Mouse (Mus musculus): Measurements from ENCODE around the gene Ergic1.

Ergic1 gene

DNA sequence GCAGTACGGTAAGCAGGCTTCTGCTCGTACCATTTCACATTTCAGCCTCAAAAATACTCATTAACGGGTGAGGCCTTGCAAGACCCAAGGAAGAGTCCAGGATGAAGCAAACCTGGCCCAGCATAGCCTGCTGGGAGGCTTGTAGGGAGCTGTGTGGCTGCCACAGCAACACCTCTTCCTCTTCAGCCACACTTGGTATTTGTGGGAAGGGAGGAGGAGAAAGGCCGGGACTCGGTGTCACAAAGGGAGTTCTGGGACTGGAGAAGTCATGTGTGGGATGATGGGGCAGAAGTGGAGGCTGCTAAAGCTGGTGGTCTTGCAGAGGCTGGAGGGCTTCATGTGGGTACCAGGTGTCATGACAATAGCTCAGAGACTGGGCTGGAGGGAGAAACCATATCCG lies 40.2 kb downstream of the Ergic1 start:
- no peak for DNase-seq

DNA sequence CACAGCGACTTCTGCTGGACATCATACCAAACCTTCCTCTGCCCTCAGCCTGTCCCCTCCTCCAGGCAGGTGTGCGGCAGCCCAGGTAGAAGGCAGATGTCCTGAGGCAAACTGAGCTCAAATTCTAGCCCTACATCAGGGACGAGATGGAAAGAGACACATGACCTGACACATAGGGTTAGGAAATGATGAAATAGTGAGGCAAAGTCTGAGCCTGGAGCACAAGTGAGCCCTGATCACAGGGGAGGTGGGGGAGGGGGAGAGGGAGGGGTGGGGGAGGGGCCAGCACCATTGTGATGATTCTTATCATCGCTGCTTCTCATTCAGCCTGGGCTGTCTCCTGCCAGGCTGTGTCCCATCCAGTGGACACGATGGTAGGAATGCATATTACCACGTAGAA lies 40.6 kb downstream of the Ergic1 start:
- DNase-seq, result no peak

DNA sequence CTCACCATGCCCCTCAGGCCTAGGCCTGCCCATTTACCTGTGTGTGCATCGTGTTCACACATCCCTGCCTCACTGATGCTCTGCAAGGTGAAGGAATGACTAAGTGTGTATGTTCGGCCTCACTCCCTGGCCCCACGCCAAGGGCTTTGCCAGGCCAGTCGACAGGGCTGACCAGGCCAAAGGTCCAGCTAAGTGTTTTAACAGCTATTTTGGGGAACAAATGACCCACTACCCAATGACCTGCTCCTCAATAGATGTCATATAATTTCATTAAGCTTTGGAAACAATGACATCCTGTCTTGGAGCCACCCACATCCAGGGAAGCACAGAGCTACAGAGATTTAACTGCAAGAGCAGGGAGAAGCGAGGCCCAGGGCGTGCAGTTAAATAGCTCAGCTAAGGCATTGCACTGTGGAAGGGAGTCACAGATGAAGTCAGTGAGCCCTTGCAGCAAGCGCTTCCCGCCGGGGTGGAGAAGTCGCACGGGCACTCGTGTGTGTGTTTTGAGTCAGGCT lies 41.1 kb downstream of the Ergic1 start:
- peak; percentile 65 to 78 for DNase-seq

DNA sequence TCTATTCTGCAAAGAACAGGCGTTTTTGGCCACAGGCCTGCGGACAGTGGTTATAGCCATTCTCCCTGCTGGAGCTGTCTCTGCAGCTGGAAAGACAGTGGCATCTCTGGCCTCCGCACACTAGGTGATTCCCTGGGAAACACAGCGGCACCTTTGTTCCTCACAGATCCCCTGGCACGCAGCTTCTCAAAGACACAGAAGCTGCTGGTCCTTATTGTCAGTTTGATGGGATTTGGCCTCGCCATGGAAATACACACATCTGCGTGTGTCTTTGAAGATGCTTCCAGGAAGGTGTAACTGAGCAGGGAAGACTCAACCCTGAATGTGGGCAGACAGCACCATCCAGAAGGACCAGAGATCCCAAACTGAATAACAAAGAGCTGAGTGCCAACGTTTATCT lies 42.0 kb downstream of the Ergic1 start:
- DNase-seq, result no peak

DNA sequence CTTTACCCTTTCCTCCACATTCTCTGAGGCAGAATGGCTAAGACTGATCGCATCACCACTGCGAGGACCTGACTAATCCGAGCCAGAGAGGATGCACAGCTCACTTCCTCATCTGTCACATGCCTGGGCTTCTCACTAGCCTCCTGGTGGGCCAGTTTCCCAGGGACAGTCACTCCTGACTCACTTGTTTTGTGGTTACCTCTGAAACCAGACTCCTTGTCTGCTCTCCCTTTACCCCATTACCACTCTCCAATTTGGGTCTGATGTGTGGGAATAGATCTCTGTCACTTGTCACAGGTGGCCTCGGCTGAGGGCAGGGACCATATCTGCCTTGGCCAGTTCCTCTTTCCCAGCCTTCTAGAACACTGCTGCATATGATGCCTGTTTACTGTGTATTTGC lies 44.3 kb downstream of the Ergic1 start:
- DNase-seq, result no peak

DNA sequence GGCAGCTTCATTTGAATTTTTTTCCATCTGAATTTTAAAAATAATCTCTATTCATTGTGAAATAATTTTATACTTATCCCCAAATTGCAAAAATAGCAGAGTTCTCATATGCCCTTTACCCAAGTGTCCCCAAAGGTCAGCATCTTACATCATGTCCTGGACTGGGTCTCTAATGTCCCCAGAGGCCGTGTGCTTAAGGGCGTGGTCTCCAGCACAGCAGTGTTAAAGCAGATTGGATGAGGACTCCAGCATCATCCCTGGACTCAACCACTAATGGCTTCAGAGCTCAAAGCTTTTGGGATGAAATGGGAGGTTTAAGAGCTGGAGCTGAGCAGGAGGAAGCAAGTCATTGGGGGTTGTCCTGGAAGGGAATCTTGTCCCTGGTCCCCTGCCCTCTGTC lies 45.2 kb downstream of the Ergic1 start:
- DNase-seq, result no peak

DNA sequence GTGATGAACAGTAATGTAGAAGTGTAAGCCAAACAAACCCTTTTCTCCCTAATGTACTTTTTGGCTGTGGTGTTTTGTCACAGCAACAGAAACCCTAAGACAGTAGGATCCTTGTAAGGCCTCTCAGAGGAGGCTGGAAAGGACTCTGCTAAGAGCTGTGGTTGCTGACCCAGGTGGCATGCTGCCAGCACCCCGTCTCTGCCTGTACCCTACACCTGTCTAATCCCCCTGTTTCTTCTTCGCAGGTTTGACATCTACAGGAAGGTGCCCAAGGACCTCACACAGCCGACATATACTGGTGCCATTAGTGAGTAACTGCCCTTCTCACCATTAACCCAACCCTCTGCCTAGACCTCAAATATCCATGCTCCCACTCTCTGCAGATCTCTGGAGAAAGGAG lies 47.1 kb downstream of the Ergic1 start:
- DNase-seq, result peak in 1 of 2 experiments; percentile 54

DNA sequence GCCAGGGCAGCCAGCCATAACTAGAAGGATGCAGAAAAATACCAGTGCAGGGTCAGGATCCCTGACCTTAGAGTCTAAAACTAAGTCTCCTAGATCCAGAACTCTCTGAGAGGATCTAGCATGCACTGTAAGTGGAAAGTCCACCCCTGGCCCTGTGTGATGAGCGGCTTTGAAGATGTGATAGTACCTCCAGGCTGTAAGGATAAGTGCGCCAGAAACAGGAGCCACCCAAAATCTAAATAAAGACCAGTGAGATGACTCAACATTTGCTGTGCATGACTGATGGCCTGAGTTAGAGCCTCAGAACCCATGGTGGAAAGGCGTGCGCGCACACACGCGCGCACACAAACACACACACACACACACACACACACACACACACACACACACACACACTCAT lies 47.6 kb downstream of the Ergic1 start:
- DNase-seq, result no peak

DNA sequence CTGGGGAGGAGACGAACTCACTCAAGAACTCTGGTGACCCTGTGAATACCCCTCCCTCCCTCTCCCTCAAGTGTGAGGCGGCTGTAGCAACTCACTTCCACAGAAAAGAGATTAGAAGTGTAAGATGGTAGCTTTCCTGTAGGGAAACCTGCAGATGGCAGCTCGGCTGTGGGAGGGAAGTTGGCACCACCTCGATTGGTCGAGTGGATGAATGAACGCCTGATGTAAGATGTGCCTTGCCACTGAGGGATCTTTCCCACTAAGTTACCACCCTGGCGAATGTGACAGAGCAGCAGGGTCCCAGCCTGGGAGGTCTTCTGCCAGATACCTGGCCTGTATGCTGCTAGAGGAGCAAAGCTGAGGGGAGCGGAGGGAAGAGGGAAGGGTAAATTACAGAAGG lies 48.5 kb downstream of the Ergic1 start:
- DNase-seq, result peak; percentile 52 to 63

DNA sequence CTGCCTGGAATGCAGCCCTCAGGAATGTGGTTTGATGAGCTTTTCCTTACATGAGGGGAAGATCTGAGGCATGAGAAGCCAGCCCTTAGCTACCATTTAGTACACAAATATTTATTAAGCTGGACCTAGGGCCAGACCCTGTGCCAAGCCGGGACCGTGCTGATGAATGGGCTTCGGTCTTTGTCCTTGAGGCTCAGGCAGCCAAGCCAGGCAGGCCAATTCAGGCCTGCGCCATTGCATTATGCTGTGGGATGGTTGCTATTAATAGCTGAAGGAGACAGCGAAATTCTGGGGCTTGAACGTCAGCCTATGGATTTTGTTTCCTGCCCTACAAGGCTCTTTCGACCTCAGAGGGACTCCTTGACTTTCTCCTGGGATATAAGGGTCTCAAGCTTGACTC lies 50.0 kb downstream of the Ergic1 start:
- DNase-seq, result no peak

DNA sequence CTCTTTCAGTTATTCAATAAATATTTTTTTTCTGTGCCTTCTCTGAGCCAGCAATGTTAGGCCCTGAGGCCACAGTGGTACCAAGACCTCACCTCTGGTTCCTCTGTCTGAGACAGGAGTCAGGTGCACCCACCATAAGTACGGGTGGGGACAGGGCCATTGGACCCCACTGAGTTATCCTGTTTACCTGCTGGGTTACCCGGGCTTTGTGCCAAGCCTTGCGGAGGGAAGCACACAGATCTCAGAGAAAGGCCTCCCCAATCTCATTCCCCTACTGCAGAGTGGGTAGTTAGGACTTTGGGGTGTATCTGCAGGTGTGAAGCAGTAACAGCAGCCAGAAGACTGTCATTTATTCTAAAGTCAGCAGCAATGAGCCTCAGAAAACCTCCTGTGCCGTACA lies 50.6 kb downstream of the Ergic1 start:
- DNase-seq, result peak in 1 of 2 experiments; percentile 56

DNA sequence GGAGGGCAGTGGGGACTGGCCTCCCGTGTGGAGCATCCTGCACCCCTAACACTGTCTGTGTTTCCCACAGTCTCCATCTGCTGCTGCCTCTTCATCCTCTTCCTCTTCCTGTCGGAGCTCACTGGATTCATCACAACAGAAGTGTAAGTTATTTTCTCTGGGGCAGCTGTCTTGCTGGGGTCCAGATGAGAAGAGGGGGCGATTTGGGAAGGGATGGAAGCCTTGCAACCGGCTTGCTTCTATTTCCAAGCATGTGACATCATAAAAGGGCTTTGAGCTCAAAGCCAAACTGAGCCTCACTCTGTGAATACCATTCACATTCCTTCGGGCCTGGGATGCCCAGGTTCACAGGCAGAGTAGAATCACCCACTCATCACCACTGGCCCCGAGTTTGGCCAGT lies 53.0 kb downstream of the Ergic1 start:
- DNase-seq, result no peak

DNA sequence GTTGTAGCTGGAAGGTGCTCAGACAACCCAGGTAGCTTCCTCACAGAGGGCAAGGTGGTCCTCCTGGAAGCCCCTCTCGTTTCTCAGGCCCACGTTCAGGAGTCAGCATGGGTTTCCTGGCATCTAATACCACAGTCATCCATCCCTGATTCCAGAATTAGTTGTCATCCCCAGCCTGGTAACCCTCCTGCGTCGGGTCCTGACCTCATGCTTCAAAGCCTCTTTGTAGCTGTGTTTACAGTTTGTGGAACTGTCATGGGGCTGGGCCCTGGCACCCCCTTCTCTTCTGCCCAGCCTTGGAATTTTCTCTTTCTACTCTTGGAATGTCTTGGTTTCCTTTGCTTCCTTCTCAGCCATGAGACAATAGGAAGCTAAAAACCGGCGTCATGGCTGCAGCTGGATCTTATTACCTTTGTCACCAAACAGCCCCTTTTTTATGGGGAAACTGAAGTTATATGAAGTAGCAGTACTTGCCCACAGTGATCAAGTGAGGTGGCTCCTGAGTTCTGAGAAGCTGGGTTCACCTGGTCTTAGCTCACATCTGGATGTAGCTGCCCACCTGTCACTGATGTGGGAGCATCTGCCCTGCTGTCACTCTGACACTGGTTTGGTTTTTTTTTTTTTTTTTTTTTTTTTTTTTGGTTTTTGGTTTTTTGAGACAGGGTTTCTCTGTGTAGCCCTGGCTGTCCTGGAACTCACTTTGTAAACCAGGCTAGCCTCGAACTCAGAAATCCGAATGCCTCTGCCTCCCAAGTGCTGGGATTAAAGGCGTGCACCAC lies 53.6 kb downstream of the Ergic1 start:
- no peak for DNase-seq

DNA sequence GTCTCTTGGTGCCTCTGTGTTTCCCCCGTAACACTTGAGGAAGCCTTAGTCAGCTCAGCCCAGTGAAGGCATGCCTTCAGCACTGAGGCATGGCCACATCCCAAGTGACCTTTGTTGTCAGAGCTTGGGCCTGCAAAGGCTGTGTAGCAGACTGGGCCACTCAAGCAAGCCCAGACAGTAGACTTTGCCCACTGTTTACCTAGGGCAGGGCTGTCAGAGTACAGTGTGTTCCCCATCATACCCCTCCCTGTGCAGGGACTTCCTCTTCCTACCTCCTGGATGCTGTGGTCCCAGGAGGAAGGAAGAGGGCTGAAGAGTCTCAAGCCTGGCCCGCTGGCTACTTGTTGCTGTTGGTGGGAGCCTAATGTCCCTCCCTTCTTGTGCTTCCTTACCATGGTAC lies 55.4 kb downstream of the Ergic1 start:
- DNase-seq, result no peak

DNA sequence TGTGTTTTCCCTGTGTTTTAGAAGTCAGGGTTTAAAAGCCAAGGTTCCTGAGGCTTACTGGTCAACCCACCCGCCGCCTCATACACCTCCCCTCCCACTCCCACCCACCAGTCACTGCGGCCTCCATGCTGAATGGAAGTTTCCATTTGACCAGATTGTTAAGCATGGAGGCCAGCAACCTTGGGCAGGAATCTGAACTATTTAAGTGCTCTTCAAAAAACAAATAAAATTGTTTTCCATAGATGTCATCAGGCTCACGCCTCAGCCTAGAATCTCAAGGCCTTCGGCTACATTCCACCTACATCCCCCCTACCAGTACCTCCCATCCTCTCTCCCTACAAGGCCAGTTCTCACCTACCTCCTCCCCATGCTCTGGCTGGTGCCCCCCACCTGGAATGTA lies 57.2 kb downstream of the Ergic1 start:
- no peak for DNase-seq

DNA sequence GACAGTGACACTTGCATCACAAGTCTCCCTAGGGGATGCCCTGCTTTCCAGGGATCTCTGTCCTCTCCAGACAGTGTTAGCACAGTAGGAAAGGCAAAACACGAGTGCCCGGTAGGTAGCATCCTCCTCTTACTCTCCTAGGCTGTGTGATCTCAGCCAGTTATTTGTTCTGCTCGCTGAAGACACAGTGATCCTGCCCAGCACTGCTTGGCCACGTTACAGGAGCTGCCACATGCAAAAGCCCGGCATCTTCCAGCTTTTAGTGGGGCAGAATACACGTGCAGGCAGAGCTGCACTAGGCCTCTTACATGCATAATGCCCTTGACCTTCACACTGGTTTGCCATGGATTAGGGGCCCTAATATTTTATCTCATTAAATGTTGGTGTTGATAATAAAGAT lies 58.3 kb downstream of the Ergic1 start:
- DNase-seq, result peak; percentile 63 to 68

DNA sequence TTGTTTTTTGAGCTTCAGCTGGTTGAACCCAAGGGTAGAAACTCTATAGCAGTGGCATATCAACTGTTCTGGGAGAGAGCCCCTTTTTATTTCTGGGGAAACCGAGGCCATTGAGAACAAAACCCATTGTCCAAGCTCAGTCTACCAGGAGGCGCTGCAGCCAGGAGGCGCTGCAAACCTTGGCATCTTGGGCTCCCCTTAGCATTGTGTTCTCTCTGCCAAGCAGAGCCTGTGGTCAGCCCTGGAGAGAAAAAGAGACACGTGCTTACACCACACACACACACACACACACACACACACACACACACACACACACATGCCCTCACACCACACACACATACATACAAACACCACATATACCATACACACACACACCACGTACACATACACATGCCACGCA lies 59.0 kb downstream of the Ergic1 start:
- DNase-seq, result peak in 1 of 2 experiments; percentile 40

DNA sequence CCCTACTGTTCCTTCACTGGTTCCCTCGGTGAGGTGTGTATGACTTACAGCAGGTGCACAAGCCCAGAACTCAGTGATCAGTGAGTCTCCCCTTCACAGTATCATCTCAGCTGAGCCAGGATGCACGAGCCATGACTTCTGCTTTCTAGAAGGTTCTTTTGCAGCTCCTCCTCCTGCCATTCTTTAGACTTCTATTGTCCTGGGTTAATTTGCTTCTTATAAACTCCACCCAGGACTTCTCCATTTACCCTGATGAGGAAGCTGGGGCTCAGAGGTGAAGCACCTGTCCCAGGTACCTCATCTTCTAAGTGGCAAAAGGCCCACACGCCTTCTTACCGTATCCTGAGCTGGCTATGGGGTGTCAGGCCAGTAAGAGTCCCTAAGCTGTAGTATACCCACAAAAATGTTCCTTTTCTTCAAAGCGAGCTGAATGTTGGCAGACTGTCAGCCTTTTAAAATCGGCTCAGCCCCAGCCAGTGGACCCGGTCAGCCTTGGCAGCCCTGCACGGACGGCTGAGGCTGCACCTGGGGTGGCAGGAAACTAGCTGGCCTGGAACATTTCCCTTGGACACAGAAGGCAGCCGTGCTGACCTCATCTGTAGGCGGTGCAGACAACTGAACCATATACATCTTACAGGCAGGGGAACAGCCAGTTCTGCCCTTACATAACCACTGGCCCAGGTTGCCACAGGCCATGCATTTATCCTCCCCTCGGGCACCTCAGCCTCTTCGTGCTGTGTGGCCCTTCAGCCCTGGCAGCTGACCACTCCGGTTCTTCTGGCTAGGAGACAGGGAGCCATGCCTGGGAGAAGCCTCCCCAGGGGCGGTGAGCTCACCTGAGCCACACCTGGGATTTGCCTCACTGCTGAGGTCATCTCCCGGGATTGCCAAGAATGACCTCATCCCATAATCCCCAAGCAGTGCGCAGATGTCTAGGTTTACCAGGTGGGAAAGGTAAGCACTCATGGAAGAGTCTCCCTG lies 59.8 kb downstream of the Ergic1 start:
- DNase-seq, result peak; percentile 88 to 92

DNA sequence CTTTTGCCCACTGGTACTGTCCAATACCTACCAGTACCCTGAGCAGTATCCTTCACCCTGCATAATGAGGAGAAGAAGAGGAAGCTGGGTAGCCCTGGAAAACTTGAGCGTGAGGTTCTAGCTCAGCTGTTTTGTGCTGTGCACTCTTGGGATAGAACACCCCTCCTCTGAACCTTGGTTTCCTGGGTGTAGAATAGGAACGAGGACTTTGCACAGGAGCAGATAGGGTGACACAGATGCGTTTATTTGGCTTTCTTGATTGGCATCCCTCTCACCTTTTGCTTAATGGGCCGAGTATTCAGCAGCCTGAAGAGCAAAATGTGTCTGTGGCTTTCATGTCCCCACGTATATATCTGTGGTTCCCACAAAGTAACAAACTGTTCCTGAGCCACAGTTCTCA lies 60.6 kb downstream of the Ergic1 start:
- DNase-seq, result no peak

DNA sequence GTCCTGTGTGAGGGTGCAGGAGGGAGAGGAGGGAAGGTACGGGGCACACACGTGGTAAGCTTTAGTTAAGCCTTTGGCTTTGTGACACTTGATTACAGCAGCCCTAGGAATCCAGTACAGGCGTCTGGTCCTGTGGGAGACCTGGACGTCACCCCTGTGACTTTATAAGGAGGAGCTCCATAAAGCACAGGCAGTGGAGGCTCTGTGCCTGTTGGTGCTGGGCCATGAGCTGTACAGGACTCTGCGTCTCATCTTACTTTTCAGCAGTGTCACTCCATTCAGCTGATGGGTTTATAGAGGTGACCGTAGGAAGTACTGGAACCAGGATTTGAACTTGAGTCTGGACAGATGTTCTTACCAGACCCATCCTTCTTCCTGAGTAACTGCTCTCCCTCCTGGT lies 62.7 kb downstream of the Ergic1 start:
- DNase-seq, result no peak

DNA sequence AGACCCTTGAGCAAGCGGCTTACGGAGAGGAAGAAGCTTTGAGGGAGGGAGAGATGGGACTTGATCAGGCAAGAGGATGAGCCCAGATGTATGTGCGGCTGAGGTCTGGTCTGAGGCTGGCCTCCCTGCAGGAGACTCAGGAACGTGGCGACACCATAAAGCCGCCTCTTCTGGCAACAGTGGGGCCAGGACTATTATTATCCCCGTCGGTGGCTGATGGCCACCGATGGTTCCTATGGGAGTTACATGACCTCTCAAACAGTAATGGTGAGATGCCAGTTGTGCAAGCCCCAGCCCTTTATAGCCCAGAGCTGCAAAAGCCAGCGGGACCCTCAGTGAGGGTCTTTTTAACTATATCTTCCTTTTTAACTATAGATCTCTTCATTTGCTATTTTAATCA lies 63.7 kb downstream of the Ergic1 start:
- no peak for DNase-seq

DNA sequence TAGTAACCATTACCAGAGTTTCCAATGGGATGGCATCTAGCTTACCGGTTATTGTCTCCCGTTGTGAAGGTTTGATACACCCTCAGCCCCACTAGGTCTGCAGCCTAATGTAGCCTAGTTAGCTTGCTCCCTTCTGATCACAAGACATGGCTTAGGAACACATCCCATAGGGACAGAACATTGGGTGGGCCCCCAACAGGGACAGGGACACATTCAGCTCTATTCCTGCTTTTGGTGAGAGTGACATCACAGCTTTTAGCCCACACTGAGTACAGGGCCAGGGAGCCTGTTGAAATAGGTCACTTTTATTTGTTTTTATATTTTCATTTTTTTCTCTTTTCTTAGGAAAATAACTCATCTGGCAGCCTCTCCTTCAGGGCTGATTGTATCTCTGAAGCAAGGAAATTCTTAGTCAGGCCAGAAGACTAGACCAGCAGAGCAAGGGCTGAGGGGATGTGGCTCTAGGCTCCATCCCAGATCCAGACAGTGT lies 64.3 kb downstream of the Ergic1 start:
- no peak for DNase-seq

DNA sequence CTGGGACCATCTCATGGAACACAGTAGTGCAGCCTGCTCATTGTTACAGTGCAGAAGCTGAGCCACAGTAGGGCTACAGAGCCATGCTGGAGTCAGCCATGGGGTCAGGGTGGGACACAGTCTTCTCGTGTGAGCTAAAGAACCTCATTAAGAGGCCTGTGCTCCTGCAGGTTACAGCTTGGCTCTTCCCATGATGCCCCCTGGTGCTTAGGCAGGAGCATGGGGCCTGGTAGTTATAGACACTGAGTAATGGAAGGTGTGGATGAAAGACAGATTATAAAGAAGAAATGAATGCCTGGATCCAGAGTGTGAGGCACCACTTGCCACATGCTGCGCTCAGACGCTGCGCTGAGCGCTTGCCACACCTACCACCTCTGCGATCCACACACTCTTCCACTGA lies 67.2 kb downstream of the Ergic1 start:
- no peak for DNase-seq

DNA sequence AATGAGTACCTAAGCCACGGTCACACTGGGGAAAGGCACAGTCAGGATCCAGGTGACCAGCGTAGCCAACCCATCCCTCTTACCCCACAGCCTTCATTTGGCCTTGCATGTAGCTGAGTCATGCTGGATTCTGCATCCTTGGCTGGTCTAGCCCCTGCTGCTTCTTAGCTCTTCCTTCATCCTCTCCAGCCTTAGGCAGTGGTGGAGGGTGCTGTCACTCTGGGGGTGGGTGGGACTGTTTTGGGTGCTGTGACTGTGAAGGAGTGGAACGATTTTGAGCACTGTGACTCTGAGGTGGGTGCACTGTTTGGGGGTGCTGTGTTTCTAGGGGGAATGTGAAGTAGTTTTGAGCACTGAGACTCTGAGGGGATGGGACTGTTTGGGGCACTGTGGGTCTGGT lies 67.6 kb downstream of the Ergic1 start:
- DNase-seq, result no peak
